7 mouse cellular contexts compared by ENCODE assay signal in the genomic region with DNA sequence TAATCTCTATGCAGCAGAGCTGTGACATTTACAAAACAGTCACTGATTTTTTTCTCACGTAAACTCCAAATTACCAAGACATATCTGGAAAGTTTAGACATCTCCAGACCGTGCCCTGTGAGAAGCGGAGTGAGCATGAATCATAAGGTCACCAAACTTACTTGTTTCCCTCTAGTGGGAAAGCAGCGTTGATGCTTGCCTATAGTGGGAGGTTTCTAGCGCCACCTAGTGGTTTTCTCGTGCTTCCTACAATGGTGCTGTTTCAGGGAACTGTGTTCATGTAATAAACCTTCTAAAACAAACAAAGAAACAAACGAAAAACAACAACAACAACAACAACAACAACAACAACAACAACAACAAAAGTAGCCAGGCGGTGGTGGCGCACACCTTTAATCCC. TPM values are rescaled to one million over a fixed set of nuclear protein-coding genes. Genes with fewer than 3 reads are reported as not detected.
A peak's percentile ranks its signal among the peaks of the same experiment; 100 is the strongest.
DNase-seq lines count a peak whose midpoint lies in the region; ATAC-seq lines count a peak whose summit lies in the region.

No protein-coding gene starts in this region.

- H3K4me2 ChIP-seq in forebrain, embryonic 15.5 days (replicated peaks), result no peak overlapping the region
- no peak overlapping the region for H3K4me2 ChIP-seq in hindbrain, embryonic 15.5 days

- H3K4me3 ChIP-seq in forebrain, embryonic 15.5 days, result no peak overlapping the region
- H3K4me3 ChIP-seq in hindbrain, embryonic 15.5 days, result no peak overlapping the region

- DNase-seq in MN1 (ENCODE audit: low spot score), result peak; percentile 88
- DNase-seq in c-Kit-positive CD71-positive TER-119-positive erythroid progenitor cells, embryonic 14.5 days (ENCODE audit: low spot score), result peak; percentile 68
- DNase-seq in layer of hippocampus, postnatal 14 days (ENCODE audit: low spot score in 2 of 2), result peak; percentile 53 to 83
- peak; percentile 2 to 23 for DNase-seq in right cerebral cortex, postnatal 36 days (ENCODE audit: low spot score in 2 of 2)

- H3K9me3 ChIP-seq in forebrain, embryonic 15.5 days, result no peaks in the 10 kb centered on the region
- H3K9me3 ChIP-seq in hindbrain, embryonic 15.5 days, result no peaks in the 10 kb centered on the region

- peak; percentile 91 for ATAC-seq in forebrain, embryonic 15.5 days (replicated peaks)
- ATAC-seq in hindbrain, embryonic 15.5 days (ENCODE audit: low FRiP score, low read depth), result peak; percentile 80
- peak; percentile 91 for ATAC-seq in megakaryocyte, adult 5-6 weeks (ENCODE audit: poor library complexity, severe bottlenecking)

- H3K36me3 ChIP-seq in forebrain, embryonic 15.5 days, result no peaks in the 10 kb centered on the region
- H3K36me3 ChIP-seq in hindbrain, embryonic 15.5 days, result no peaks in the 10 kb centered on the region

- no peak overlapping the region for H3K27ac ChIP-seq in forebrain, embryonic 15.5 days (replicated peaks)
- no peak overlapping the region for H3K27ac ChIP-seq in hindbrain, embryonic 15.5 days (replicated peaks)

- no peaks in the 10 kb centered on the region for H3K27me3 ChIP-seq in forebrain, embryonic 15.5 days
- H3K27me3 ChIP-seq in hindbrain, embryonic 15.5 days, result no peaks in the 10 kb centered on the region

- H3K9ac ChIP-seq in forebrain, embryonic 15.5 days (replicated peaks), result no peak overlapping the region
- no peak overlapping the region for H3K9ac ChIP-seq in hindbrain, embryonic 15.5 days

- H3K4me1 ChIP-seq in forebrain, embryonic 15.5 days, result no peaks in the 10 kb centered on the region
- no peaks in the 10 kb centered on the region for H3K4me1 ChIP-seq in hindbrain, embryonic 15.5 days (replicated peaks)

- 16% methylated on average over 9 of the region's 9 CpGs for WGBS in forebrain, embryonic 15.5 days
- WGBS in hindbrain, embryonic 15.5 days, result 15% methylated on average over 9 of the region's 9 CpGs

RNA-seq across cellular contexts. Expression of a gene that starts 22.4 kb away (rescaled TPM):
- polyA plus RNA-seq in forebrain, embryonic 15.5 days (2015; fragmentation: Nextera tagmentation; extraction: Ambion mirVana), result not detected in 2 replicates
- polyA plus RNA-seq in hindbrain, embryonic 15.5 days (2015; fragmentation: Nextera tagmentation; extraction: Ambion mirVana), result 0.18 TPM in 1 of 2 replicates, not detected in the other
- total RNA-seq in layer of hippocampus, postnatal 14 days (2021), result not detected
- total RNA-seq in megakaryocyte, adult 5-6 weeks (2015), result not detected in 2 replicates
- total RNA-seq in megakaryocyte, adult 5-6 weeks (2017), result not detected in 2 replicates

RNA-seq across cellular contexts. Expression of a gene that starts 40.8 kb away (rescaled TPM):
- not detected in 2 replicates for polyA plus RNA-seq in forebrain, embryonic 15.5 days (2015; fragmentation: Nextera tagmentation; extraction: Ambion mirVana)
- not detected in 2 replicates for polyA plus RNA-seq in hindbrain, embryonic 15.5 days (2015; fragmentation: Nextera tagmentation; extraction: Ambion mirVana)
- not detected for total RNA-seq in layer of hippocampus, postnatal 14 days (2021)
- not detected in 2 replicates for total RNA-seq in megakaryocyte, adult 5-6 weeks (2015)
- not detected in 2 replicates for total RNA-seq in megakaryocyte, adult 5-6 weeks (2017)

RNA-seq across cellular contexts. Expression of a gene that starts 53.1 kb away (rescaled TPM):
- polyA plus RNA-seq in forebrain, embryonic 15.5 days (2015; fragmentation: Nextera tagmentation; extraction: Ambion mirVana), result not detected in 2 replicates
- 0.34 TPM in 1 of 2 replicates, not detected in the other for polyA plus RNA-seq in hindbrain, embryonic 15.5 days (2015; fragmentation: Nextera tagmentation; extraction: Ambion mirVana)
- not detected for total RNA-seq in layer of hippocampus, postnatal 14 days (2021)
- not detected in 2 replicates for total RNA-seq in megakaryocyte, adult 5-6 weeks (2015)
- total RNA-seq in megakaryocyte, adult 5-6 weeks (2017), result not detected in 2 replicates

RNA-seq across cellular contexts. Expression of a gene that starts 53.5 kb away (rescaled TPM):
- polyA plus RNA-seq in forebrain, embryonic 15.5 days (2015; fragmentation: Nextera tagmentation; extraction: Ambion mirVana), result 10.3 and 10.9 TPM in 2 replicates
- 11.1 and 13.2 TPM in 2 replicates for polyA plus RNA-seq in hindbrain, embryonic 15.5 days (2015; fragmentation: Nextera tagmentation; extraction: Ambion mirVana)
- total RNA-seq in layer of hippocampus, postnatal 14 days (2021), result 10 to 100 TPM; 25.0 to 29.3 TPM
- total RNA-seq in megakaryocyte, adult 5-6 weeks (2015), result 38.5 and 40.6 TPM in 2 replicates
- total RNA-seq in megakaryocyte, adult 5-6 weeks (2017), result 26.4 and 39.1 TPM in 2 replicates

Comparison
In these comparisons a context has a peak if more than half of its experiments do, and no peak if none do; other contexts are left out.
1. DNase-seq: peak in every context shown above with its lines; median percentile 88 in MN1; 68 in c-Kit-positive CD71-positive TER-119-positive erythroid progenitor cells, embryonic 14.5 days; 68 in layer of hippocampus, postnatal 14 days; 12 in right cerebral cortex, postnatal 36 days.